Comparison of ENCODE assay signal across 21 mouse cellular contexts in the genomic region with DNA sequence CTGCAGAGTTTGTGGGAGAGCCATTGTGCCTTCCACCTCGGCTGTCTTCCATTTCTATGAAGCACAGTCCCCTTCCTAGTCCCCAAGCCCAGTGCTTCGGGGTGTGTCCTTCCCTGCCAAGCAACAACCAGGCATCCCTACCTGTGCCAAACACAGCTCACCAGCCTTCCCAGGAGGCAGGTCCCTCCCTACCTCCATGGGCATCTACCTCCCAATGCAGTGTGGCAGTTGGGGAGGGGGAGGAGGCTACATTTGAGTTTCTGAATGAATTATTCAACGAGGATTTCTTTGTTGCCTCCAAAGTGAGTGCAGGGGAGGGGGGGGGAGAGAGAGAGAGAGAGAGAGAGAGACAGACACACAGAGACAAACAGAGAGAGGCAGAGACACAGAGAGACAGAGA.
DNase-seq lines count a peak whose midpoint lies in the region; ATAC-seq and TF ChIP-seq lines count a peak whose summit lies in the region.
"Had no signal": no experiment of that assay in that cellular context is flagged by ENCODE, and none has a peak within 500 bp of the region (broad histone marks: within the 10 kb centered on the region; RNA-seq: fewer than 3 reads in every experiment).

No protein-coding gene starts in this region.

- H3K9ac ChIP-seq in hindbrain, embryonic 11.5 days (ENCODE audit: low read depth, low read length) = no peak overlapping the region; the same call in 1 of the 2 replicates
- no peak overlapping the region for H3K9ac ChIP-seq in hindbrain, postnatal 0 days (replicated peaks; ENCODE audit: low read length)
- H3K9ac ChIP-seq in forebrain, embryonic 15.5 days (replicated peaks) = peak overlapping the region; percentile 25
- H3K9ac ChIP-seq in midbrain, embryonic 11.5 days (ENCODE audit: low read length) = peak overlapping the region; percentile 10; the same call in 1 of the 2 replicates
- H3K9ac ChIP-seq in kidney, embryonic 16.5 days (replicated peaks; ENCODE audit: low read length) = no peak overlapping the region
- H3K9ac ChIP-seq in kidney, embryonic 15.5 days = no peak overlapping the region
- H3K9ac ChIP-seq: embryonic facial prominence, embryonic 12.5 days; intestine, embryonic 15.5 days had no signal

- peak; percentile 38 for DNase-seq in hindbrain, embryonic 11.5 days (ENCODE audit: low spot score)
- no peak for DNase-seq in hindbrain, postnatal 0 days (ENCODE audit: low spot score)
- DNase-seq in midbrain, embryonic 11.5 days (ENCODE audit: low spot score, missing footprints) = no peak
- no peak for DNase-seq in kidney, postnatal 36 days
- DNase-seq: adrenal gland, postnatal 36 days; cerebellum, adult 11 months; cerebellum, postnatal 14 days; gastrocnemius, adult 2 months; kidney, adult 8-10 months; kidney, postnatal 25 days; layer of hippocampus, postnatal 36 days; right cerebral cortex, postnatal 25 days; spleen, adult 18-20 months had no signal

- no peak; the same call in 1 of the 2 replicates for ATAC-seq in hindbrain, embryonic 11.5 days (ENCODE audit: low FRiP score)
- no peak for ATAC-seq in hindbrain, postnatal 0 days
- ATAC-seq in forebrain, embryonic 15.5 days (replicated peaks) = peak; percentile 57
- peak; percentile 49; the same call in 1 of the 2 replicates for ATAC-seq in midbrain, embryonic 11.5 days (ENCODE audit: low FRiP score)
- no peak for ATAC-seq in kidney, embryonic 16.5 days (ENCODE audit: low FRiP score, low TSS enrichment)
- ATAC-seq in monocyte, adult 5-6 weeks (replicated peaks; ENCODE audit: insufficient number of reproducible peaks, low FRiP score, low TSS enrichment, poor library complexity, severe bottlenecking) = no peak
- no peak for ATAC-seq in kidney, embryonic 15.5 days (replicated peaks; ENCODE audit: low FRiP score)
- ATAC-seq: intestine, embryonic 15.5 days; Patski had no signal

- WGBS in hindbrain, embryonic 11.5 days = 42% methylated on average over 3 of the region's 3 CpGs
- 30% methylated on average over 3 of the region's 3 CpGs for WGBS in hindbrain, postnatal 0 days
- WGBS in forebrain, embryonic 15.5 days = 10% methylated on average over 3 of the region's 3 CpGs
- WGBS in midbrain, embryonic 11.5 days = 40% methylated on average over 3 of the region's 3 CpGs
- 40% methylated on average over 3 of the region's 3 CpGs for WGBS in kidney, embryonic 16.5 days
- 46% methylated on average over 3 of the region's 3 CpGs for WGBS in kidney, embryonic 15.5 days

- H3K4me2 ChIP-seq in hindbrain, embryonic 11.5 days (replicated peaks; ENCODE audit: low read depth, low read length) = no peak overlapping the region
- H3K4me2 ChIP-seq in hindbrain, postnatal 0 days (ENCODE audit: low read depth, low read length) = no peak overlapping the region
- peak overlapping the region; percentile 35 for H3K4me2 ChIP-seq in forebrain, embryonic 15.5 days (replicated peaks)
- no peak overlapping the region for H3K4me2 ChIP-seq in midbrain, embryonic 11.5 days
- H3K4me2 ChIP-seq in kidney, embryonic 16.5 days (replicated peaks; ENCODE audit: low read depth, low read length) = no peak overlapping the region
- H3K4me2 ChIP-seq in kidney, embryonic 15.5 days = no peak overlapping the region
- H3K4me2 ChIP-seq: embryonic facial prominence, embryonic 12.5 days; intestine, embryonic 15.5 days had no signal

- H3K36me3 ChIP-seq in hindbrain, embryonic 11.5 days (ENCODE audit: control insufficient read depth, insufficient read depth, low read length) = no peaks in the 10 kb centered on the region
- no peaks in the 10 kb centered on the region for H3K36me3 ChIP-seq in hindbrain, postnatal 0 days (ENCODE audit: insufficient read depth, low read length)
- no peaks in the 10 kb centered on the region for H3K36me3 ChIP-seq in forebrain, embryonic 15.5 days
- H3K36me3 ChIP-seq in midbrain, embryonic 11.5 days (ENCODE audit: control insufficient read depth, insufficient read depth, low read length) = no peaks in the 10 kb centered on the region
- H3K36me3 ChIP-seq in kidney, embryonic 16.5 days (ENCODE audit: insufficient read depth, low read length) = no peaks in the 10 kb centered on the region
- H3K36me3 ChIP-seq in kidney, embryonic 15.5 days = no peaks in the 10 kb centered on the region
- H3K36me3 ChIP-seq: embryonic facial prominence, embryonic 12.5 days; heart, embryonic 10.5 days; intestine, embryonic 15.5 days had no signal

- peaks cover 11% of the 10 kb centered on the region; the same call in 1 of the 2 replicates for H3K4me1 ChIP-seq in hindbrain, embryonic 11.5 days (replicated peaks; ENCODE audit: control insufficient read depth, insufficient read depth, low read length)
- H3K4me1 ChIP-seq in hindbrain, postnatal 0 days (ENCODE audit: insufficient read depth, low read length) = no peaks in the 10 kb centered on the region
- H3K4me1 ChIP-seq in forebrain, embryonic 15.5 days = peaks cover 36% of the 10 kb centered on the region
- peaks cover 13% of the 10 kb centered on the region for H3K4me1 ChIP-seq in midbrain, embryonic 11.5 days (ENCODE audit: control insufficient read depth, insufficient read depth, low read length)
- H3K4me1 ChIP-seq in kidney, embryonic 16.5 days (ENCODE audit: insufficient read depth, low read length) = peaks cover 7% of the 10 kb centered on the region
- peaks cover 9% of the 10 kb centered on the region for H3K4me1 ChIP-seq in kidney, embryonic 15.5 days
- H3K4me1 ChIP-seq: intestine, embryonic 15.5 days had no signal

- no peak overlapping the region for H3K4me3 ChIP-seq in hindbrain, embryonic 11.5 days (ENCODE audit: low read depth, low read length)
- H3K4me3 ChIP-seq in hindbrain, postnatal 0 days (ENCODE audit: low read length) = no peak overlapping the region
- 0 out of 2 replicates have a peak overlapping the region, but pooled peaks have one; percentile 8 for H3K4me3 ChIP-seq in forebrain, embryonic 15.5 days
- H3K4me3 ChIP-seq in midbrain, embryonic 11.5 days (ENCODE audit: low read depth, low read length) = no peak overlapping the region
- no peak overlapping the region for H3K4me3 ChIP-seq in kidney, embryonic 16.5 days (ENCODE audit: low read length)
- no peak overlapping the region for H3K4me3 ChIP-seq in kidney, embryonic 15.5 days (replicated peaks)
- H3K4me3 ChIP-seq: embryonic facial prominence, embryonic 12.5 days; gastrocnemius, adult 2 months; heart, embryonic 10.5 days; intestine, embryonic 15.5 days had no signal

- TF ChIP-seq CTCF in hindbrain, postnatal 0 days (IDR thresholded peaks at IDR 0.05; ENCODE audit: low read depth) = no peak

- no peaks in the 10 kb centered on the region for H3K9me3 ChIP-seq in hindbrain, embryonic 11.5 days (ENCODE audit: control insufficient read depth, low read length)
- no peaks in the 10 kb centered on the region for H3K9me3 ChIP-seq in hindbrain, postnatal 0 days (ENCODE audit: low read length)
- H3K9me3 ChIP-seq in forebrain, embryonic 15.5 days = no peaks in the 10 kb centered on the region
- H3K9me3 ChIP-seq in midbrain, embryonic 11.5 days (ENCODE audit: control insufficient read depth, low read length) = no peaks in the 10 kb centered on the region
- H3K9me3 ChIP-seq in kidney, embryonic 16.5 days (ENCODE audit: low read length) = no peaks in the 10 kb centered on the region
- H3K9me3 ChIP-seq in kidney, embryonic 15.5 days (replicated peaks) = no peaks in the 10 kb centered on the region
- H3K9me3 ChIP-seq: embryonic facial prominence, embryonic 12.5 days; heart, embryonic 10.5 days; intestine, embryonic 15.5 days had no signal

- no peaks in the 10 kb centered on the region for H3K27me3 ChIP-seq in hindbrain, embryonic 11.5 days (ENCODE audit: control insufficient read depth, insufficient read depth, low read length)
- H3K27me3 ChIP-seq in hindbrain, postnatal 0 days (ENCODE audit: insufficient read depth, low read length) = 0 out of 2 replicates have a peak, but pooled peaks cover 3% of the 10 kb centered on the region
- no peaks in the 10 kb centered on the region for H3K27me3 ChIP-seq in forebrain, embryonic 15.5 days
- no peaks in the 10 kb centered on the region for H3K27me3 ChIP-seq in midbrain, embryonic 11.5 days (ENCODE audit: control insufficient read depth, insufficient read depth, low read length)
- H3K27me3 ChIP-seq in kidney, embryonic 16.5 days (ENCODE audit: insufficient read depth, low read length) = peaks cover 3% of the 10 kb centered on the region; the same call in 1 of the 2 replicates
- peaks cover 30% of the 10 kb centered on the region for H3K27me3 ChIP-seq in kidney, embryonic 15.5 days
- H3K27me3 ChIP-seq: embryonic facial prominence, embryonic 12.5 days; intestine, embryonic 15.5 days had no signal

- H3K27ac ChIP-seq in hindbrain, embryonic 11.5 days (ENCODE audit: low read depth, low read length) = peak overlapping the region; percentile 60; the same call in 1 of the 2 replicates
- H3K27ac ChIP-seq in hindbrain, postnatal 0 days = no peak overlapping the region
- H3K27ac ChIP-seq in forebrain, embryonic 15.5 days (replicated peaks) = peak overlapping the region; percentile 96
- H3K27ac ChIP-seq in midbrain, embryonic 11.5 days (ENCODE audit: low read depth, low read length) = peak overlapping the region; percentile 25; the same call in 1 of the 2 replicates
- no peak overlapping the region for H3K27ac ChIP-seq in kidney, embryonic 16.5 days (ENCODE audit: low read length)
- H3K27ac ChIP-seq in kidney, embryonic 15.5 days = no peak overlapping the region
- H3K27ac ChIP-seq: embryonic facial prominence, embryonic 12.5 days; gastrocnemius, adult 2 months; heart, embryonic 10.5 days; intestine, embryonic 15.5 days had no signal

Comparison
In these comparisons a context has a peak if more than half of its experiments do, and no peak if none do; other contexts are left out.
1. H3K27ac ChIP-seq: peak in hindbrain, embryonic 11.5 days (single experiment), forebrain, embryonic 15.5 days (single experiment) and midbrain, embryonic 11.5 days (single experiment); none in hindbrain, postnatal 0 days (single experiment), kidney, embryonic 16.5 days (single experiment) and kidney, embryonic 15.5 days (single experiment).
2. ATAC-seq: peak in forebrain, embryonic 15.5 days (single experiment) and midbrain, embryonic 11.5 days (single experiment); none in hindbrain, embryonic 11.5 days (single experiment), hindbrain, postnatal 0 days (single experiment), kidney, embryonic 16.5 days (single experiment), monocyte, adult 5-6 weeks (single experiment) and kidney, embryonic 15.5 days (single experiment).
3. H3K9ac ChIP-seq: peak in forebrain, embryonic 15.5 days (single experiment) and midbrain, embryonic 11.5 days (single experiment); none in hindbrain, embryonic 11.5 days (single experiment), hindbrain, postnatal 0 days (single experiment), kidney, embryonic 16.5 days (single experiment) and kidney, embryonic 15.5 days (single experiment).